Mouse (Mus musculus) kidney, adult 2 months (tissue): ENCODE data around the gene Ghrhr. TPM values are rescaled to one million over a fixed set of nuclear protein-coding genes. Genes with fewer than 3 reads are reported as not detected.

Experiments
- DNase-seq: peaks from one replicate; pipeline ENCODE4 v3.0.0; 2021
- H3K27ac ChIP-seq: fragments of 200-500 bp; 2 replicates; pipeline ENCODE4 v1.5.1; 2012; ENCODE audit warnings: low read depth, low read length, control low read depth, inconsistent platforms; ENCODE audit not compliant: insufficient read depth
- H3K27me3 ChIP-seq: fragments of 200-500 bp; replicated peaks from 2 replicates; pipeline ENCODE4 v1.6.1; 2012; ENCODE audit warnings: mild to moderate bottlenecking, moderate library complexity, low read length, inconsistent platforms; ENCODE audit not compliant: control insufficient read depth, insufficient read depth
- H3K36me3 ChIP-seq: fragments of 200-500 bp; 2 replicates; pipeline ENCODE4 v1.6.1; 2012; ENCODE audit warnings: mild to moderate bottlenecking, moderate library complexity, low read length, inconsistent platforms; ENCODE audit not compliant: control insufficient read depth, insufficient read depth
- H3K4me1 ChIP-seq: fragments of 200-500 bp; 2 replicates; pipeline ENCODE4 v1.6.1; 2011; ENCODE audit warnings: low read length; ENCODE audit not compliant: control insufficient read depth, insufficient read depth
- H3K4me3 ChIP-seq: fragments of 200-500 bp; 2 replicates; pipeline ENCODE4 v1.5.1; 2011; ENCODE audit warnings: mild to moderate bottlenecking, low read depth, low read length, control low read depth; ENCODE audit not compliant: insufficient read depth
- CTCF ChIP-seq: fragments of 200-500 bp; conservative IDR thresholded peaks from 2 replicates; pipeline ENCODE4 v1.5.1; 2011; ENCODE audit warnings: low read depth, mild to moderate bottlenecking, control low read depth, low read length, moderate library complexity, mixed read lengths; ENCODE audit not compliant: insufficient read depth, insufficient read length
- POLR2A ChIP-seq: fragments of 200-500 bp; IDR thresholded peaks from one replicate; pipeline ENCODE4 v1.6.1; 2011; ENCODE audit warnings: low read depth, low read length, control low read depth
- WGBS: fragments of 180-500 bp; shearing (Covaris S2); methylation state at CpG from one replicate; pipeline ENCODE4 v1.1.7; 2018; 5-methylcytosine and 5-hydroxymethylcytosine counted together
- polyA plus RNA-seq: library from polyadenylated mRNA; depleted of rRNA; stranded (reverse); fragments of >200 nt; gene quantifications from 2 replicates; pipeline ENCODE4 v1.2.3, GENCODE M21; 2012; rRNA removed

The Ghrhr gene
- 0.36 and 0.61 TPM in 2 replicates for polyA plus RNA-seq

DNA sequence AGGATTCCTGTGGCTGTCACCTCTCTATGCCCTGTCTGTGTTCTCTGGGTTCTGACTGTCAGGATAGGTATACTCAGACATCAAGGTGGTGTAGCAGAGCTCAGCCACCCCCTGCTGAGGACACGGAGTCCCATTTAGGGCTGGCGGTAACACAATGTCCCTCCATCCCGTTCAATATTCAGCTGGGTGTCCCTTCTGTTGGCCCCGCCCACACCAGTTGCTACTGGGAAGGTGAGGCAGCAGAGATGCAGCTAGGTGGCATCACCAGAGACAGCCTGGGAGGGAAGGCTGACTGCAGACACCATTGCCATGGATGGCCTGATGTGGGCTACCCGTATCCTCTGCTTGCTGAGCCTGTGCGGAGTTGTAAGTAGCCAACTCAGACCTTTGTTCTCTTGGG is at the start of gene Ghrhr:
Gene Ghrhr, plus strand, starts transcription at position 220 of the 400 bp plus-strand sequence.
- Histone ChIP-seq H3K36me3 (no peaks in the 10 kb centered on the region), H3K27me3 (no peaks in the 10 kb centered on the region), H3K4me3 (no peak within 1 kb of the TSS), H3K4me1 (no peaks in the 10 kb centered on the region), H3K27ac (no peak within 1 kb of the TSS)
- WGBS: 81% methylated on average over 6 of the region's 6 CpGs
- TF ChIP-seq CTCF (no peak), POLR2A (no peak)
- DNase-seq: no peak

DNA sequence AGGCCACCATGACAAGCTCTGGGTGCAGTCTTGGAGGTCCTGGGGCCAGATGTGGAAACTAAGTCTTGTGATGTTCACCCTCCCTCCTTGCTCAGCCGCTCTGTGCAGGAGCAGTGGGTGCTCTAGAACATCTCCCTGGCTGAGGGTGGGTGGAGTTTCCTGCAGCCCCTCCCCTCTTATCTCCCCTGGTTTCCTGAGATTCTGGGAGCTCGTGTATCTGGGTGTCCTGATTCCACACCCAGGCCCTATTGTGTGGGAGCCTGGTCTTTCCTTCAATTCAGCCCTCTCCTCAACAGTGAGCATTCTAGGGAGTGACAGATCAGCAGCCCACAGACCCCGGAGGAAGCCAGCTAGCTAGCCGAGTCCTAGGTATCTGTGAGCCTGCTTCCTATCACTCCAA is 49.8 kb upstream of the Ghrhr start:
- Histone ChIP-seq H3K36me3 (no peaks in the 10 kb centered on the region), H3K4me1 (peaks cover 27% of the 10 kb centered on the region), H3K27ac (no peak overlapping the region), H3K27me3 (no peaks in the 10 kb centered on the region), H3K4me3 (no peak overlapping the region)
- 78% methylated on average over 4 of the region's 4 CpGs for WGBS
- TF ChIP-seq POLR2A: no peak
- TF ChIP-seq CTCF: no peak
- no peak for DNase-seq

DNA sequence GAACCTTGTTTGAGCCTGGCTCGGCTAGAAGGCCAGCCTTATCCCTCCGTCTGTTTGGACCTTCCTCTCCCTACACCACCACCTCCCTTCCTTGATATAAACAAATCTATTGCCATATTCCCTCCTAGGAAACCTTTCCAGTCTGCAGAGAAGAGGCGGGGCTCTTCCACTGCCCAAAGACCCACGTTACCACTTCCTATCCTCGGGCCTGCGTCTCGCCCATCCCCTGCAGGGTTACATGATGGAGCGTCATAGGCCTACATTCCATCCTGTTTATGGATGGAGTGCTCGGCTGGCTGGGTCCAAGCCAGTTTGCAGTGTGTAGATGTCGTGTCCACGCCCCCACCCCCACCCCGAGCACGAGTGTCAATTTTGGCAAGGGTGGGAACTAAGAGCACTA is 48.8 kb upstream of the Ghrhr start:
- Histone ChIP-seq H3K4me3 (peak overlapping the region; percentile 25; the same call in 1 of the 2 replicates), H3K36me3 (no peaks in the 10 kb centered on the region), H3K4me1 (peaks cover 30% of the 10 kb centered on the region), H3K27me3 (no peaks in the 10 kb centered on the region), H3K27ac (peak overlapping the region; percentile 75; the same call in 1 of the 2 replicates)
- TF ChIP-seq CTCF (no peak), POLR2A (no peak)
- WGBS: 76% methylated on average over 13 of the region's 13 CpGs
- DNase-seq: no peak

DNA sequence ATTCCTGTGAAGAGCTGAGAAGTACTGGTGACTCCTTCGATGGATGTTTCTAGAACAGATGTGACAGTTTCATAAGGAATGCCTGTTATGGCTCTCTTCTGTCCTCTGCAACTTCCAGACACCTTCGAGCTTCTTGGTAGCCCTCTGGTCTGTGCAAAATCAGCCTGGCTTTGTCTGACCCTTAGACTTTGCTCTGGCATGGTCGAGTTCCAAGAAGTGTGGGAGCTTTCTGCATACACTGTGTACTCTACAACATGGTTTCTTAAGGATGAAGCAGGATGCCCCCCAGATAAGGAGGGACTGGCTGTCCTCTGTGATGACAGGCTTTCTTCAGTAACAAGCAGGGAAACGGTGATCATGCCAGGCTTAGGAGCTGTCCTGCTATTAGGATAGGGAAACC is 47.9 kb upstream of the Ghrhr start:
- WGBS: 50% methylated on average over 4 of the region's 4 CpGs
- peak; percentile 93 for DNase-seq
- peak overlapping the region; percentile 75 for H3K27ac ChIP-seq
- peak overlapping the region; percentile 20; the same call in 1 of the 2 replicates for H3K4me3 ChIP-seq
- no peak for TF ChIP-seq POLR2A
- no peak for TF ChIP-seq CTCF
- no peaks in the 10 kb centered on the region for H3K27me3 ChIP-seq
- H3K36me3 ChIP-seq: no peaks in the 10 kb centered on the region
- H3K4me1 ChIP-seq: peaks cover 30% of the 10 kb centered on the region

DNA sequence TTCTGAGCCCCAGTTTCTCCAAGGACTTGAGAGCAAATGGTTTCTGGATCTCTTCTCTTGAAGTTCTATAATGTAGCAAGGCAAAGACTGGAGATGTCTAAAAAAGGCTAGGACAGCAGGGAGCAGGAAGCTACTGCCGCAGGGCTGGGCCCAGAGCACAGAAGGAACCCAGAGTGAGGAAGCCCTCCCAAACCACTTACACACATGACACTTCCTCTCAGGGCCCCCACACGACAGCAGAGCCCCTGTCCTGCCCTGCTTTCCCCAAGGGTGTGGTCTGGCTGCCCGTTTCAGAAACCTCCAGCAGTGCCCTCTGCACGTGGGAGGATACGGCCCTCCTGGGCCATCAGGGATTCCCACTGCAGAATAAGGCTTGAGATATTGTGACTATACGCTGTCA is 44.8 kb upstream of the Ghrhr start:
- Histone ChIP-seq H3K27me3 (no peaks in the 10 kb centered on the region), H3K36me3 (no peaks in the 10 kb centered on the region), H3K4me3 (no peak overlapping the region), H3K27ac (no peak overlapping the region), H3K4me1 (peaks cover 18% of the 10 kb centered on the region; the same call in 1 of the 2 replicates)
- WGBS: 35% methylated on average over 6 of the region's 6 CpGs
- no peak for DNase-seq
- TF ChIP-seq POLR2A: no peak
- TF ChIP-seq CTCF: no peak

DNA sequence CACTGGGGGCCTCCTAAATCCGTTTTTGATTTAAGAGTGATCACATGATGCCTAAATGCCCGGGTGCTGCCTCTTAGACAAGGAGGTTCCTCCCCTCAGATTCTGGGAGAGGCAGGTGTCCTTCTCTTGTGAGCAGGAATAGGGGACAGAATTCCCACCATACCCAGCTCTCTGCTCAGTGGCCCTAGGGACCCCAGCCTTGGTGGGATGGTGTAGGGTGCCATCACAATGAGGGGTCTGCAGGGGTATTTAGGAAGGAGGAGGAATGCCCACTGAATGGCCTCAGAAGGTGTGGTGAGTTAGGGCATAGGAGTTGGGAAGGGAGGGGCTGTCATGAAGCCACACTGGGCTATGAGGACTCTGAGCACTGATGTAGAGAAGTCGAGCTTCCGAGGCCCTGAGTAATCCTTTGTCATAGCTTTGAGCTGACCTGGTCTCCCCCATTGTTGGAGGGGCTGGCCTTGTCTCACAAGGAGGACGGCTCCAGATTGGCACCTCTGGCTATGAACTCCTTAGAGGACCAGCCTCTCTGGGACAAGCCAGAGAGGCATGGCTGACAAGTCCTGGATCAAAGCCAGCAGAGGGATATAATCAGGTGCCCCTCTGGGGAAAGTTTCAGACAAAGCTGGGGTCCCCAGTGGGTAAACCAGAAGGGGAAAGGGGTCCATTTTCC is 43.9 kb upstream of the Ghrhr start:
- 56% methylated on average over 5 of the region's 5 CpGs for WGBS
- no peaks in the 10 kb centered on the region for H3K27me3 ChIP-seq
- no peak overlapping the region for H3K27ac ChIP-seq
- H3K4me3 ChIP-seq: no peak overlapping the region
- no peak for DNase-seq
- TF ChIP-seq CTCF (no peak), POLR2A (no peak)
- no peaks in the 10 kb centered on the region for H3K36me3 ChIP-seq
- H3K4me1 ChIP-seq: peaks cover 12% of the 10 kb centered on the region; the same call in 1 of the 2 replicates

DNA sequence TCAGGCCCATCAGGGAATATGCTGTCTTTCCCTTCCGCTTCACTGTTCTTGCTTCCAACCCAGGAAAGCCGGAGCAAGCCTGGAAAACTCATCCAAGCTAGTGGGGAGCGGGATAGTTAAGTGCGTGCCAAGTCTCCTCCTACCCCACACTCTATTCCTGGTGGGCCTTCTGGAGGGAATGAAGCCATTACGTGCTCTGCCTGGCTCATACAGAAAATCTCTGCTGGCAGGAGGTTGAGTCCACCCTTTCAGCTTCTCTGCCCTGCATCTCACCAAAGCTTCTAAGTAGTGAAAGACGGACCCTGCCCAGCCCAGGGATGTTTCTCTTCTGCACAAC is 43.4 kb upstream of the Ghrhr start:
- H3K27me3 ChIP-seq: no peaks in the 10 kb centered on the region
- H3K27ac ChIP-seq: no peak overlapping the region
- H3K36me3 ChIP-seq: no peaks in the 10 kb centered on the region
- H3K4me1 ChIP-seq: peaks cover 12% of the 10 kb centered on the region; the same call in 1 of the 2 replicates
- WGBS: 88% methylated on average over 6 of the region's 6 CpGs
- no peak for TF ChIP-seq CTCF
- no peak for TF ChIP-seq POLR2A
- no peak for DNase-seq
- no peak overlapping the region for H3K4me3 ChIP-seq
